Mouse (Mus musculus) kidney, adult 11 months (tissue): ENCODE measurements around the gene Phospho1.

Experiments
- DNase-seq: peaks from one replicate; pipeline ENCODE4 v3.0.0; 2022

Gene Phospho1

DNA sequence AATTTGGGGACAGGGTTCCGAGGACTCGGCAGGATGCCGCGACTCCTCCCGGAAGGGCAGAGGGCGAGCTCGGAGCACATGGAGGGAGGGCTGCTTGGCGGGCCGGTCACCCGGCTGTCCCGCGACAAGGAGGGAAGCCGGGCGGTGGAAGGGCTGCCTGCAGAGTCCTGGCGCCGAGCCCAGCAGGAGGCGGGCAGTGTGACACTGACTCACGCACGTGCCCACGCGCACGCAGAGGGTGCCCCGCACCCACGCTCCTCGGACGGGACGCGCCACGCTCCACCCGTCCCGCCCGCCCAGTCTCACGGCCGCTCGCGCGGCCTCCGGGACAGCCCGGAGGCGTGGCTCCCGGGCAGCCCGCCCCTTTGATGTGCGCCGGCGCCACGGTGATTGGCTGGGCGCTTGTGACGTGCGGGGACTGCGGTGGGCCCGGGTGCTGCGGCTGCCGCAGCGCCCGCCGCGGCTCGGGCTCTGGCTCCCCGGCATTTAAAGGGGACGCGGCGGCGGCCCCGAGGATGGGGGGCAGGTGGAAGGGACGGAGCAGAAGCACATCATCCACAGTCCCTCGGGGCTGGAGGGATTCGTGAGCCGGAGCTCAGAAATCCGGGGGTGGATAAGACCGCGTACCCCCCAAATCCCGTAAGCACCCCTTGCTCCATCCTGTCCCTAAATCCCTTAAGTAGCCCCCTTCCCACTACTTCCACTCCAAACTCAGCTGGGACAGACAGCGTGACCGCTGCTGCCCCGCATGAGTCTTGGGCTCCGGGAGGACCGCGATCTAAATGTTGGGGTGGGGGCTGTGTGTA lies at the start of gene Phospho1:
Phospho1 (plus strand) TSS at position 429 of the 806 bp plus-strand sequence.
- DNase-seq: peak; percentile 88

DNA sequence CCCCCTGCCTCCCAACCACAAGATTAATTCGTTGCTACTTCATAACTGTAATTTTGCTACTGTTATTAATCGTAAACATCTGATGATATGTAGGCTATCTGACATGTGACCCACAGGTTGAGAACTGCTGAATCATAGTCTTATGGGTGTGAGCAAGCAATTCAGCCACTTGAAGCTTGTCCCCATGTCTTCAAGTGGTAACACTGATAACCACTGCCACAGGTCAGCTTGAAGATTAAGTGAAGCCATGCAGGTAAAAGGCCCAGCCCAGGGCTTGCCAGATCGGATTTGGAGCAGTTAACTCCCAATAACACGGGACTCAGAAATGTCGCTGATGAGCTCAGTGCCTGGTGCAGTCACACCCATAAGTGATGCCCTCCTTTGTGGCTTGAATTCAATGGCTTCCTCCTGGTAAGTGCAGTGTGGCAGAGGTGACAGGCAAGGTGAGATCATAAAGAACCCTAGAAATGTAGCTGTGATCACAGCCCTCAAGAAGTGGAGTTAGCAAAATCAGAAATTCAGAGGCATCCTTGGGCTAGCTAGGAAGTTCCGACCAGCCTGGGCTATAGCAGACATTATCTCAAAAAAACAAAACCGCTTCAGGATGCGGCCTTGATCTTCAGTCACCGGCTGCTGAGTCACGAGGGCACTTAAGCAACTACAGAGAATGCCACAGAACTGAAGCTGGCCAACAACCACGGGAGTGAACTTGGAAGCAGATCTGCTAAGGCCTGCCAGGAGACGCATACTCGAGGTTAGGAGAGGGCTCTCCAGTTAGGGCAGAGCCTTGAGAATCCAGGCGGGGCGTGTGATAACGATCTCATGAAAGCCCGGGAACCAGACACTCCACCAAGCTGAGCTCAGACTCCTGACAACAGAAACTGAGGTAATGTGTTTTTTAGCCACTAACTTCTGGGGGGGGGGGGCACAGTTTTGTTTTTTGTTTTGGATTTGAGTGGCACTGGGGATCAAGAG lies 46.7 kb upstream of the Phospho1 start:
- peak; percentile 61 for DNase-seq

DNA sequence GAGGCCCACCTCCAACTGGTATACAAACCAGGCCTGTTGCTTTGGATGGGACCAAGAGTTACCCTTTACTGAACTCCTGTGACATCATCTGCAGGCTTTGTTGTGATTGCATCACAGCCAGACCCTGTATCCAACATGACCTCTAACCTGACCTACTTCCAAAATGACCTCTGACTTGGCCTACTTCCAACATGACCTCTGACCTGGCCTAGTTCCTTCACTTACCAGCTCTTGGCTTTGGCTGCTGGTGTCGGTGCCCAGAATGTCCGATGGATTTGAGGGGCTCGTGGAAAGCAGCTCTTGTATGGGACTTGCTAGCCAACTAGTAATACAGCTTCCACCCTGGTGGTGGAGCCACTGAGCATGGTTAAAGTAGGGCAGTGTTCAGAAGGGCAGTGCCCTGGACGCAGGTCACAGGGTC lies 45.5 kb upstream of the Phospho1 start:
- no peak for DNase-seq

DNA sequence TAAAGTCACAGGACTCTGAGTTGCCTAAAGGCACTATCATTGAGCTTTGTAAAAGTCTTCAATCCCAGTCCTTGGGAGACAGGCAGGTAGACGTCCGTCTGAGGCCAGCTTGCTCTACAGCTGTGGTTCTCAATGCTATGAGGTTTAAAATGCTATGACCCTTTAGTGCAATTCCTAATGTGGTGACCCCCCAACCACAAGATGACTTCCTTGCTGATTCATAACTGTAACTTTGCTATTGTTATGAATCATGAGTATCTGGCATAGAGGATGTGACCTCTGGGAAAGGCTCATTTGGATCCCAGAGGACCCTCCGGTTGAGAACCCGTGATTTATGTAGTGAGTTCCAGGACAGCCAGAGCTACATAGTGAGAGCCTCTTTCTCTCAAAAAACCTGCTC lies 44.9 kb upstream of the Phospho1 start:
- DNase-seq: no peak

DNA sequence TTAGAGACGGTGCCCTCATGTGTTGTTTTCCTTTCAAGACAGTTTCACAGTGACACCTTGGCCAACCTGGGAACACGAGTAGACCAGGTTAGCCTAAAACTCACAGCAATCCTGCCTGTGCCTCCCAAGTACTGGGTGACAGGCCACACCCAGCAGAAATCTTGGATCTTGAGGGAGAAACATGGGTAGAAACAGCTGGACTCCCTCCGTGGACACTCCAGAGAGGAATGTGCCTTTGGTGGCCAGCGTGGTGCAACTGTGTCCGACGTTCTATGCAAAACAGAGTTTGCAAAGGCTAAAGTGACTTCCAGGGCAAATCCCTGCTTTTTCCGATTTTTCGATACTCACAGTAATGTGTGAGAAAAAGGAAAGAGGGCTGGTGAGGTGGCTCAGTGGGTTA lies 43.8 kb upstream of the Phospho1 start:
- no peak for DNase-seq

DNA sequence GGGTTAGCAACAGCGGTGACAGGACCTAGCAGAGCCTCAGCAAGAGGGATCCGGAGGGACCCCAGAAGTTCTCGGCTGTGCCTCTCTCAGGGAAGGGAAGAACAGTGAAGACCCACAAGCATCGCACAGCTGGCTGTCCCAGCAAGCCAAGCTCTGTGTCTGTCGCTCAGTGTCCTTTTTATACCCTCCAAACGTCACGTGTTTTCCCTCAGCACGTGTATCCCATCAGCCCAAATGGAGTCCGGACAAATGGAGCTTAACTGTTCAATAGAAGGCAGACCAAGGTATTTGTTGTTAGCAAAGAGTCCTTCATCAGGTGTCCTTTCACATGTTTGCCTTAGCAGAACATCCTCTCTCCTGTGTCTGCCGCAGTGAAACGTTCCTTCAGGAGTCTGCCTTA lies 42.7 kb upstream of the Phospho1 start:
- no peak for DNase-seq

DNA sequence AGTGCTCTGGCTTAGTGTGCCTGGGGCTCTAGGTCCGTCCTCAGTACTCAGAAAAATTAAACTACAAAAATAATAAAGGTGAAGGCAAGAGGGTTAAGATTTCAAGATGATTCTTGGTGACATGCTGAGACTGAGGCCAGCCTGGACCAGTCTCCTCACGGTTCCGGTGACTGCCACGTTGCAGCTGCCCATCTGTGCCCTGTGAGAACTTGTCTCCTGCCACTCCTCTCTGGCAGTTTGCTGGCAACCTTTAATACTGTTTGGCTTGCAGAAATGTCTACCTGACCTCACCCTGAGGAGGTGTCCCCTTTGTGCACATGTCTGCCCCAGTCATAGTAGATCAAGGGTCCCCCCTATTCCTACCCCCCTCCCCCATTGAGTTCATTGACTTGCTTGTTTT lies 40.8 kb upstream of the Phospho1 start:
- DNase-seq: no peak

DNA sequence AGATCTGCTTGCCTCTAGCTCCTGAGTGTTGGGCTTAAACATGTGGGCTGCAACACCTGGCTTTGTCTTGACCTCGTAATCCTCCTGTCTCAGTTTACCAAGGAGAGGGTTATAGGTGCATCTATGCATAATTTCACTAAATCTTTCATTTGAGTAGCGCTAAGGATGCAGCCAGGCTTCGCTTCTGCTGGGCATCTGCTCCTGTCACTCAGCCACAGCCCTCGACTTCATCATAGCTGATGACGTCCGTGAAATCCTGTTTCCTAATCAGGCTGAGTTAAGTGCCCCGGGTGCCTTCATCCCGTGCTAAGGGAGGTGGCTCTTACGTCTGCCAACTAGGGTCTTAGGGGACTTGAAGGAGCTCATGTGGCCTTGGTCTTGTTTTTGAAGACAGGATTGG lies 40.3 kb upstream of the Phospho1 start:
- no peak for DNase-seq

DNA sequence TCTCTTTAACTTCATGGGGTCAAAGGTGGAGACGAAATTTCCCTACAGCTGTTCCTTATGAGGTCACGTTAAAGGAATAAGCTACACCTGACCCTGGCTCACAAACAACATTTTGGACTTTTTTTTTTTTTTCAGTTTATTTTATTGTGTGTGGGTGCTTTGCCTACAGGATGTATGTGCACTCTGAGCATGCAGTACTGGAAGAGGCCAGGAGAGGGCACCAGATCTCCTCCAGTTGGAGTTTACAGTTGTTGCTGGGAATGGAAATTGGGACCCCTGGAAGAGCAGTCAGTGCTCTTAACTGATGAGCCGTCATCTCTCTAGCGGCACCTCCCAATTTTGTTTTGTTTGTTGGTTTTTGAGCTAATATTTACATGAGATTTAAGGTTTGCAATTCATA lies 38.6 kb upstream of the Phospho1 start:
- DNase-seq: no peak

DNA sequence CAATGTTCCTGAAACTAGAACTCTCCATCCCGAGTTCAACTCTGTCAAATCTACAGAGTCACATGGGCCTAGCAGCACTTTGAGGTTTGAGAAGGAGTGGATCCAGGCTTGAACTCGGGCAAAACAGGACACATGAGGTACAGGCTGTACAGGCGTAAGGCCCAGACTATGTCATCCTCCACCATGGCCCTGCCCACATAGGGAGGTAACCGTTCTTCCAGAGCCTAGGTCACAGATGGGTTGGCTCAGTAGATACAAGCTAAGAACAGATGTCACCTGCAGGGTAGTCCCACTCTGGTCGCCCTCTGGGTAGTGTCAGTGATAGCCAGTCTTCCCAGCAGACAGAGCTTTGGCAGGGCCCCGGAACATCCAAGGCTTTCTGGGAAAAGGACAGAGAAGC lies 37.8 kb upstream of the Phospho1 start:
- no peak for DNase-seq

DNA sequence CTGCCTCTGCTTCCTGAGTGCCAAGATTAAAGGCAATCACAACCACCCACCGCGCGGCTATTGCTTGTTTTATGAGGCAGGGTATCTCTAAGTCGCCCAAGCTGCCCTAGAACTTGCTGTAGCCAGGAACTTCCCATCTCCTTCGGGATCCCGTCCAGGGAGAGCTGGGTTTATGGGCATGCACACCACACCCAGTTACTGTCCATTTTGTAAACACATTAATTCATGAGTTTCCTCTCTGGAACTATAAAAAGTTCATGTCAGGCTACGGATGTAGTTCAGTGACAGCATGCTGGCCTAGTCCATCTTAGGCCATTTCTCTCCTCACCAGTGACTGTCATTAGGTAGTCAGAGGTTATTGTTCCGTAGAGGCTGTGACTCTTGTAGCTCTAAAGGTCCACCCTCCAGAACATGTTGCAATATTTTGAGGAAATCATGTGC lies 34.8 kb upstream of the Phospho1 start:
- DNase-seq: peak; percentile 52

DNA sequence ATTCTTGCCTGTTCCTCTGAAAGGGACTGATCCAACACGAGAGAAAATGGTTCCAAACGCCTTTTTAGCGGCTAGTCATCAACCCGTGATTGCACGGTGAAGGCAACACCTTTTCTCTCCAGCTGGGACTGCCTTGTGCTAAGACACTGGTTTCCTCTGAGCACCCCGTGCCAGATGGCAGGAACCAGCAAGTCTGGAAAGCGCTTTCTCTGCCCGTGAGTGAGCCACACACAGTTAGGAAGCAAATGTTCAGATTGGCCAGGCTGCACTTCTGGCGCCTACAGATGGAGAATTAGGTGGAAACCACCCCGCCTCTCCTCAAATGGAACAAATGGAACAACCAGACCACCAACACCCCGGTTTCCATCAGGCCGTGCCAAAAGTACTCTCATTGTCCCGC lies 32.5 kb upstream of the Phospho1 start:
- no peak for DNase-seq

DNA sequence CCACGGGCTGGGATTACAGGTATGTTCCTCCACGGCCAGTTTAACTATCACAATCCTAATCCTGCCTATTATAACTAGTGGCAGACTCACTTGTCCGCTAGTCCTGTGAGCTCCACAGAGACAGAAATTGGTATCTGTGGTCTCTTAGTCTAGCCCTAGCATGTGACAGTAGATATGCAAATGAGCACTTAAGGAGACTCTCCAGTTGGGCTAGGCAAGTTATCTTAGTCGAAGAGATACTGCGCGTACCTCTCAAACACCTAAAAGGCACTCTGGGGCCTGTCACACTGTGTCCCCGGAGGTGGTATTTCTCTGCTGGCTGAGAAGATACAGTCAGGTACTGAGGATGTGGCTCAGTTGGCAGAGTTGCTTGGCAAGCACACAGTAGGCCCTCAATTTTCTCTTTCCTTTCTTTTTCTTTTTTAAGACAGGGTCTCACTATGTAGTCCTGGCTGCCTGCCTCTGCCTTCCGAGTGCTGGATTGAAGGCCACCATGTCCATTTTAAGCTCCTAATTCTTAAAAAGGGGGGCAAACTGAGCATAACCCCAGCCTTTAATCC lies 31.3 kb upstream of the Phospho1 start:
- DNase-seq: no peak

DNA sequence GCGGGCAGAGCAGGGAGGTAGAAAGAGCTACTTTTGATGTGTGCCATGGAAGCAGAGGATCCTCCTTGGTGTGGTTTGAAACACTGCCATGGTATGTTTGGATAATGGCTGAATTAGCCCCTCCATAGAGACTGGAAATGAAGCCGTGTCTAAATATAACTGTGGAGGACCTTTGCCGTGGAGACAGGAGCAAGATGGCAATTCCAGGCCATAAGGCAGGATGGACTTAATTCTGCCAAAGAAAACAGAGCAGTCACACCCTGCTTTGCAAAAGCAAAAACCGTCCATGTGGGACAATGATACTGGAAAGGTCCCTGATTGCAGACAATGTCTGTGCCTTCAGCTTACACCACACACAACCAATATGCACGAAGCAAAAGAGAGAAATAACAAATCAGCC lies 30.1 kb upstream of the Phospho1 start:
- no peak for DNase-seq

DNA sequence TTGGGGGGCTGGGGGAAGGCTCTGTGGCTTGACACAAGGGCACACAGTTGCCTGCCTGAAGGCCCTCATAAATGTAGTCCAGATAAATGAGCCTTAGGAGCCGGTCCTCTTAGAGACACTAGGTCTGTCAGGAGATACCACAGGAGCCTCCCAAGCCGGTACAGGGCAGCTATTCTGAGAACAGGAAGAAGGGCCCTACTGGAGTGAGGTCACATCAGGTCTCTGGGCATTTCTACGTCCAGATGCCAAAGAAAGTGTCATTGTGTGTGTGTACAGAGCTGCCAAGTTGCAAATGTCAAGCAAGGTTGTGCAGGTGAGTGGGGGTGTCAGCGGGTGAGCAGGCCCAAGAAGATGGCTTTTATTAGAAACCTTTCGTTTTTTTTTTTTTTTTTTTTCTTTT lies 28.7 kb upstream of the Phospho1 start:
- DNase-seq: peak; percentile 56

DNA sequence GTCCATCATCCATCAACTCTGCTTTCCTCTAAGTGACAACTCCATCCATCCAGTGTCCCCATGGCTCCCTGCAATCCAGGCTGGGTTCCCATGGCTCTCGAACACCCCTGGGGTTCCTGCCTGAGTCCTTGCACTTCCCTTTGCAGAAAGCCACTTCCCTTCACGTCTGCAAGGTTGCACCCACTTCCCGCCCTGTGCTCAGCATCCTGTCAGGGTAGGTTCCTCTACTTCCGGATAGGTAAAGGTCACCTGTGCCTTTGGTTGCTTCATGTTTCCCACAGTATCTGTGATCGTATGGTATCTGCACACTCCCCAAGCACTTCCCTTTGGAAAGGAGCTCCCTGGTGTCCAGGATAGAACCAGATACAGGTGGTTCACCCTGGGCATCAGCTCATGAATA lies 19.3 kb upstream of the Phospho1 start:
- DNase-seq: no peak

DNA sequence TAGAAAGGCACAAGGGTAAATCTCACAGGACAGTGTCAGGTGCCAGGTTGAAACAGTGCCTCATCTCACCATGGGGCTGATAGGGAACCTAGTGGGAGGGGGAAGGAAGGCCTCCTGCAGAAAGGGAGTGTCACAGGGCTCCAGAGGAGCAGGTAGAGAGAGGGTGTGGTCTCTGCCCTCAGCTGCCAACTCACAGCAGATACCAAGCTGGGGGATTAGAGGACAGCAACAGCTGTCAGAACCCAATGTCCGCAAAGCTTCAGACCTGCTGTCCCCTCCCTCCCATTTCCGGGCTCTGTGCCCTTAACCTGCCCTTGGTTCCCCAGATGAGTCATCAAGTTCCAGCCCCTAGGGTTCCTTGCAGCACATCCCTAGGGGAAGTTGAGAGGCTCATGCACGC lies 18.8 kb upstream of the Phospho1 start:
- DNase-seq: no peak

DNA sequence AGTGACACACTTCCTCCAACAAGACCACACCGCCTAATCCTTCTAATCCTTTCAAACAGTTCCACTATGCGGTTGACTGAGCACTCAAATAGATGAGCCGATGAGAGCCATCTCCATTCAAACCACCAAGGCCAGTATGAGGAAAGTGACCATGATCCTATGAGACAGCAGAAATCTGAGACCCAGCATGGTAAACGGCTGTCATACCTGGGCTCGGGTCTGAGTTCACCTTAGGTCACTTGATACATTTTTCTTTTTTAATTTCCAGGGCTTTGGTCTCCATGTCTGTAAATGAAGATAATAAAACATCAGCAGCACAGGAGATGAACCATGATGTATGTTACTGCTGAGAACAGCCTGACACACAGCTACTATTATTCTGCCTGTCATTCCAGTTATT lies 16.4 kb upstream of the Phospho1 start:
- DNase-seq: no peak

DNA sequence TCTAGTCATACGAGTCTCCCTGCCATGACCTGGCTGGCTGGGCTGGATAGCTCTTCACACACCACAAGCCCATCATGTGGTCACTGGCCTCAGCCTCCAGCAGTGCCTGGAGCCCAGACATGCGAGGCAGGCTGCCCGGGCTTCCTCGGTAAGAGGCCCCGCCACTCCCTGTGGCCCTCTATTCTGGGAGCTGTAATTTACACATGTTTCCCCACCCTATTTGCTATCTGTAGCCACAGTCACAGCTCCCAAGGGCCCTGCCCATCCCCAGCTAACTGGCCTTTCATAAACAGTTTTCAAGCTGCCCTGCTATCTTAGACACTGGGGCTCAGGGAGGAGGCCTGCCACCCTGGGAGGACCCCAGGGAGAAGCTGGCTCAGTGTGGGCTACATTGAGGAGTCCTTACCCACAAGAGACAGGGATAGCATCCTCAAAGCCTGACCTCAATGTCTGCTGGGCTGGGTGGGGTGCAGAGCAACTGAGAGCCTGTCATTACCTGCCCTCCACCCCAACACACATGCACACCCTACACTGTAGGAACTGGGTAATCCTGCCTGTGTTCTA lies 15.8 kb upstream of the Phospho1 start:
- DNase-seq: no peak

DNA sequence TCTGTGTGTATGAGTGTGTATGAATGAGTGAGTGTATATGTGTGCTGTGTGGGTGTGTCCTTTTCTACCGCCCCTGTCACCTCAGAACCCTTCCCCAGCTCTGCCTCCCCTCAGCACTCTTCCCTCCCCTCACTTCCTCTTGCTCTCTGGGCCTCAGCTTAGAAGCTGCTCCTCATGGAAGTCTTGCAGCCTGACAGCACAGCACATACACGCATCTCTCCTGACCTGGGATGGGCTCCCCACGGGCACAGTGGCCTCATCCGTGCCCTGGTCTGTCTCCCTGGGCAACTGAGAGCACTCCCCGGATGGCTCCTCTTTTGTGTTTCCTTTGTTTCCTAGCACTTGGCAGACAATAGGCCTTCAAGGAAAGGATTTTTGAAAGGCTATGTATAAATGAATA lies 14.7 kb upstream of the Phospho1 start:
- no peak for DNase-seq

DNA sequence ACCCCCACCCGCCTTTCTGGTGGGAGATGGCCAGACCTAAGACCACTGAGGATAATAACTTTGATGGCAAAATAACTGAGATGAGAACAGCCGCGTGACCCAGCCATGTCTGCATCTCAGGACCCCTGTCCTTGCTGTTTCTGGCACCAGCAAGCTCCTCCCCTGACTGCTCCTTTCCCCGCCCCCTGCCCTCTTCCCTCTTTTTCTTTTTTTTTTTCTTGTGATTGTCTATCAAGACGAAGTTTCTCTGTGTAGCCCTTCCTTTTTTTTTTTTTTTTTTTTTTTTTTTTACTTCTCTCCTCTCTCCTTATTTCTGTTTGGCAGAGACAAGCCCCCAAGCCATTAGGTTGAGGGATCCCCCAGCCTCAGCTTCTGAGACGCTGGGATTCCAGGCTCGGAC lies 13.5 kb upstream of the Phospho1 start:
- DNase-seq: no peak

DNA sequence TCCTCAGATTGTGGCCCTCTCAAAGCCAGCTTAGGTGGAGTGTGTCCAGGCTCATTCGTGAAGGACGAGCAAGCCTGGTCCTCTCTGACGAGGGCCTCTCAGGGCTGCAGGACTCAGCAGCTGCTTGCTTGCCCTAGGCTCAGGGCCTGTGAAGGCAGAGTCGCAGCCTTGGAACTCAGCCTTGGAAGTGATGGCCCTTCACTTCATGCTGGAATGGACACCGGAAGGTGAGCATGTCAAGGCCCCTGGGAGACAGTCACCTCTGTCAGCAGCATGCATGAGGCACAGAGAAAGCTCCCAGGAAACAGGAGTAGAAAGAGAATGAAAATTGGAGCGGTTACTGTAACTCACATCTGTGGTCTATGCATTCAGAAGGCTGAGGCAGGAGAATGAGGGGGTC lies 12.6 kb upstream of the Phospho1 start:
- DNase-seq: no peak

DNA sequence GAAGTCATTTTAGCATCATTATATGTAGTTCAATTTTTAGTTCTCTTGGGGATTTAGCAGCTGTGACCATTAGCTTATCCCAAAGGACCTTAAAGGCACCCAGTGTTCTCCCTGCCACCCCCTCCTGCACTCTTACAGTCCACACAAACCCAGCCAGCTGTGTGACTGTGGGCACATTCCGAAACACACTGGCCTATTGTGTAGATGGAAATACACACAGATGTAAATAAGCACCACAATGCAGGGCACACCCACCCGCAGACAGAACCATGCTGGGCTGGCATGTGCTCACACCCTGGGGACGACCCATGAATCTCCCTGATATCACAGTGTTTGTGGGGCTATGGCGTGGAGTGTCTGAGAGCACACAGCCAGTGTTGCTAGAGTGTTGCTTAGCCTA lies 12.1 kb upstream of the Phospho1 start:
- no peak for DNase-seq
